Mouse (Mus musculus) neural tube, embryonic 15.5 days (tissue): ENCODE measurements around the gene Ebi3. TPM values are rescaled to one million over a fixed set of nuclear protein-coding genes. Genes with fewer than 3 reads are reported as not detected.

ENCODE experiments used
- polyA plus RNA-seq: library from polyadenylated mRNA; unstranded; fragments of >200 nt; fragmentation: Nextera tagmentation; extraction: Ambion mirVana; gene quantifications from 2 replicates; pipeline ENCODE4 v1.2.1, GENCODE M21; 2015

Gene Ebi3
- polyA plus RNA-seq, 1 experiment from 2014 or later: 9.0 TPM

Other genes starting within 250 kb of the Ebi3 start
- gene Pot1b, start 240.0 kb upstream of the Ebi3 start, polyA plus RNA-seq: 7.2 TPM in 2 replicates
- 0.18 and 0.29 TPM in 2 replicates for gene Adgre4, start 202.7 kb upstream of the Ebi3 start, polyA plus RNA-seq
- 10.8 and 11.2 TPM in 2 replicates for gene Zfp119a, start 73.7 kb upstream of the Ebi3 start, polyA plus RNA-seq
- 14.7 and 14.8 TPM in 2 replicates for gene Zfp959, start 60.5 kb upstream of the Ebi3 start, polyA plus RNA-seq
- gene Zfp119b, start 3.1 kb upstream of the Ebi3 start, polyA plus RNA-seq: 9.2 and 9.3 TPM in 2 replicates
- 19.5 and 23.5 TPM in 2 replicates for gene Yju2, start 6.5 kb downstream of the Ebi3 start, polyA plus RNA-seq
- gene Shd, start 17.8 kb downstream of the Ebi3 start, polyA plus RNA-seq: 152 and 195 TPM in 2 replicates
- gene Fsd1, start 33.9 kb downstream of the Ebi3 start, polyA plus RNA-seq: 189 and 228 TPM in 2 replicates
- 7.3 and 11.5 TPM in 2 replicates for gene Stap2, start 52.9 kb downstream of the Ebi3 start, polyA plus RNA-seq
- 121 and 130 TPM in 2 replicates for gene Mpnd, start 53.1 kb downstream of the Ebi3 start, polyA plus RNA-seq
- gene Sh3gl1, start 84.0 kb downstream of the Ebi3 start, polyA plus RNA-seq: 105 and 114 TPM in 2 replicates
- 4.0 and 10.1 TPM in 2 replicates for gene Chaf1a, start 87.8 kb downstream of the Ebi3 start, polyA plus RNA-seq
- gene Ubxn6, start 122.4 kb downstream of the Ebi3 start, polyA plus RNA-seq: 65.3 and 79.4 TPM in 2 replicates
- 124 and 134 TPM in 2 replicates for gene Hdgfl2, start 127.0 kb downstream of the Ebi3 start, polyA plus RNA-seq
- gene Plin4, start 157.2 kb downstream of the Ebi3 start, polyA plus RNA-seq: 0.09 and 0.10 TPM in 2 replicates
- 2.4 and 2.7 TPM in 2 replicates for gene Plin5, start 165.0 kb downstream of the Ebi3 start, polyA plus RNA-seq
- 0.22 and 0.63 TPM in 2 replicates for gene Lrg1, start 169.4 kb downstream of the Ebi3 start, polyA plus RNA-seq
- 12.3 and 16.2 TPM in 2 replicates for gene Sema6b, start 187.7 kb downstream of the Ebi3 start, polyA plus RNA-seq
- gene Tnfaip8l1, start 209.8 kb downstream of the Ebi3 start, polyA plus RNA-seq: 10.5 and 10.6 TPM in 2 replicates
- 80.3 and 82.3 TPM in 2 replicates for gene Mydgf, start 231.3 kb downstream of the Ebi3 start, polyA plus RNA-seq